Mouse (Mus musculus): ENCODE data around the gene Olfr622. TPM values are rescaled to one million over a fixed set of nuclear protein-coding genes. Genes with fewer than 3 reads are reported as not detected.

Olfr622 gene
- total RNA-seq, 1 experiment: not detected

GRCm38 (mm10) chr7:103644070-103644469, 1.6 kb upstream of the Olfr622 start:
- in situ Hi-C loops (cut with MboI; ENCODE audit: low sequenced_read_pairs in 2 of 2, unreplicated experiment in 2 of 2): no loop called here
- TF ChIP-seq ZNF384 (IDR thresholded peaks at IDR 0.05; ENCODE audit: low read depth, low read length) (no peak), HCFC1 (IDR thresholded peaks at IDR 0.05; ENCODE audit: borderline replicate concordance, insufficient read depth, low read length) (no peak), MAFK (IDR thresholded peaks at IDR 0.05; ENCODE audit: insufficient read depth, low read depth, low read length) (no peak), CHD2 (IDR thresholded peaks at IDR 0.05; ENCODE audit: low read depth, low read length) (no peak), ZC3H11A (IDR thresholded peaks at IDR 0.05; ENCODE audit: borderline replicate concordance, low read depth, low read length) (no peak)
- no peak overlapping the region for H3K27ac ChIP-seq (ENCODE audit: insufficient read depth, low read depth, low read length, poor library complexity, severe bottlenecking)

DNA sequence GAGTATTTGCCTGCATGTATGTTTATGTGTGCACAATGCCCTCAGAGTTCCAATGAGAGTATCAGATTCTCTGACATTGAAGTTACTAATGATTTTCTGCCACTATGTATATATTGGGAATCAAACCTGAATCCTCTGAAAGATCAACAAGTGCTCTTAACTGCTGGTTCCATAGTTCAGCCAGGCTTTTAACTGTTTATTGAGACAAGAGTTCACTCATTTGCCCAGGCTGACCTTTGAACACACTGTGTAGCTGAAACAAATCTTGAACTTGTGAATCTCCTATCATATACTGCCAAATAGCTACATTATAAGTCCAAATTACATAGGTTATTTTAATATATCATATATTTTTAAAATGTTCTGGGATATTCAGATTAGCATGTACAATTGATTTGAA, 5.7 kb downstream of the Olfr622 start:
- no peak overlapping the region for H3K4me3 ChIP-seq (ENCODE audit: insufficient read depth in 1 of 2, low read depth in 1 of 2, low read length in 2 of 2, poor library complexity in 1 of 2, severe bottlenecking in 1 of 2)
- TF ChIP-seq ZC3H11A (IDR thresholded peaks at IDR 0.05; ENCODE audit: borderline replicate concordance, low read depth, low read length) (no peak), MAFK (IDR thresholded peaks at IDR 0.05; ENCODE audit: insufficient read depth, low read depth, low read length) (no peak), ZNF384 (IDR thresholded peaks at IDR 0.05; ENCODE audit: low read depth, low read length) (no peak), CHD2 (IDR thresholded peaks at IDR 0.05; ENCODE audit: low read depth, low read length) (no peak), HCFC1 (IDR thresholded peaks at IDR 0.05; ENCODE audit: borderline replicate concordance, insufficient read depth, low read length) (no peak)
- no peak for DNase-seq (ENCODE audit: low read depth, low spot score)
- no peak overlapping the region for H3K9ac ChIP-seq (ENCODE audit: insufficient read depth, low read depth, low read length, poor library complexity, severe bottlenecking)
- no peaks in the 10 kb centered on the region for H3K36me3 ChIP-seq (ENCODE audit: control insufficient read depth, insufficient read depth, low read length, poor library complexity, severe bottlenecking)
- H3K9me3 ChIP-seq (ENCODE audit: control insufficient read depth, insufficient read depth, low read depth, low read length): no peaks in the 10 kb centered on the region
- no peaks in the 10 kb centered on the region for H3K4me1 ChIP-seq (ENCODE audit: control insufficient read depth in 2 of 2, insufficient read depth in 2 of 2, low read length in 2 of 2, poor library complexity in 1 of 2)
- no peak overlapping the region for H3K27ac ChIP-seq (ENCODE audit: insufficient read depth, low read depth, low read length, poor library complexity, severe bottlenecking)
- in situ Hi-C loops (cut with MboI; ENCODE audit: low sequenced_read_pairs in 2 of 2, unreplicated experiment in 2 of 2): no loop called here

More at GRCm38 (mm10) chr7:103644070-103644469, 1.6 kb upstream of the Olfr622 start:
- DNase-seq (ENCODE audit: low read depth, low spot score): no peak
- no peak overlapping the region for H3K9ac ChIP-seq (ENCODE audit: insufficient read depth, low read depth, low read length, poor library complexity, severe bottlenecking)
- H3K4me1 ChIP-seq (ENCODE audit: control insufficient read depth in 2 of 2, insufficient read depth in 2 of 2, low read length in 2 of 2, poor library complexity in 1 of 2): no peaks in the 10 kb centered on the region
- no peaks in the 10 kb centered on the region for H3K9me3 ChIP-seq (ENCODE audit: control insufficient read depth, insufficient read depth, low read depth, low read length)
- no peaks in the 10 kb centered on the region for H3K36me3 ChIP-seq (ENCODE audit: control insufficient read depth, insufficient read depth, low read length, poor library complexity, severe bottlenecking)
- H3K4me3 ChIP-seq (ENCODE audit: insufficient read depth in 1 of 2, low read depth in 1 of 2, low read length in 2 of 2, poor library complexity in 1 of 2, severe bottlenecking in 1 of 2): no peak overlapping the region

GRCm38 (mm10) chr7:103612434-103612833, 30.1 kb downstream of the Olfr622 start, which contains the start of gene Olfr620:
Gene Olfr620 (minus strand): TSS chr7:103612534.
- DNase-seq (ENCODE audit: low read depth, low spot score): no peak
- H3K9me3 ChIP-seq (ENCODE audit: control insufficient read depth, insufficient read depth, low read depth, low read length): no peaks in the 10 kb centered on the region

DNA sequence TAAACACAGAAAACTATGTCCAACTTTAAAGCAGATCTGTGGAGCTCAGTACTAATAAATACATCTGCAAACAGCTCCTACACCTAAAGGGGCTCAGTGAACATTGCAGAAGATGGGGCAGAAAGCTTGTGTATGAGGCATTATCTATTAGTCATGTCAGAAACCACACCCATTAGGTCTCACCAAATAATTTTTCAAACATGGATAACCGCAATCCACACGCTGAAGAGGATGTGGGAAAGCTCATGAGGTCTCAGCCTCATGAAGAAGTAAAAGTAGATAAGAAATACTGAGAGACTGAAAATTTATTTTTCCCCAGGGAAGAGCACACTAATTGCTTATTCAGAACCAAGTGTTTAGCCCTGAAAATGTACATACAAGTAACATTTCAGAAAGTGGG, 35.1 kb downstream of the Olfr622 start:
- TF ChIP-seq ZNF384 (IDR thresholded peaks at IDR 0.05; ENCODE audit: low read depth, low read length) (no peak), CHD2 (IDR thresholded peaks at IDR 0.05; ENCODE audit: low read depth, low read length) (no peak), MAFK (IDR thresholded peaks at IDR 0.05; ENCODE audit: insufficient read depth, low read depth, low read length) (no peak), HCFC1 (IDR thresholded peaks at IDR 0.05; ENCODE audit: borderline replicate concordance, insufficient read depth, low read length) (no peak), ZC3H11A (IDR thresholded peaks at IDR 0.05; ENCODE audit: borderline replicate concordance, low read depth, low read length) (no peak)
- H3K4me1 ChIP-seq (ENCODE audit: control insufficient read depth in 2 of 2, insufficient read depth in 2 of 2, low read length in 2 of 2, poor library complexity in 1 of 2): no peaks in the 10 kb centered on the region
- no peak overlapping the region for H3K27ac ChIP-seq (ENCODE audit: insufficient read depth, low read depth, low read length, poor library complexity, severe bottlenecking)
- H3K36me3 ChIP-seq (ENCODE audit: control insufficient read depth, insufficient read depth, low read length, poor library complexity, severe bottlenecking): no peaks in the 10 kb centered on the region
- no peak overlapping the region for H3K9ac ChIP-seq (ENCODE audit: insufficient read depth, low read depth, low read length, poor library complexity, severe bottlenecking)
- in situ Hi-C loops (cut with MboI; ENCODE audit: low sequenced_read_pairs in 2 of 2, unreplicated experiment in 2 of 2): no loop called here
- H3K4me3 ChIP-seq (ENCODE audit: insufficient read depth in 1 of 2, low read depth in 1 of 2, low read length in 2 of 2, poor library complexity in 1 of 2, severe bottlenecking in 1 of 2): no peak overlapping the region
- no peaks in the 10 kb centered on the region for H3K9me3 ChIP-seq (ENCODE audit: control insufficient read depth, insufficient read depth, low read depth, low read length)
- DNase-seq (ENCODE audit: low read depth, low spot score): no peak

More at GRCm38 (mm10) chr7:103612434-103612833, 30.1 kb downstream of the Olfr622 start, which contains the start of gene Olfr620:
- no peaks in the 10 kb centered on the region for H3K4me1 ChIP-seq (ENCODE audit: control insufficient read depth in 2 of 2, insufficient read depth in 2 of 2, low read length in 2 of 2, poor library complexity in 1 of 2)
- H3K36me3 ChIP-seq (ENCODE audit: control insufficient read depth, insufficient read depth, low read length, poor library complexity, severe bottlenecking): no peaks in the 10 kb centered on the region
- TF ChIP-seq ZNF384 (IDR thresholded peaks at IDR 0.05; ENCODE audit: low read depth, low read length) (no peak), MAFK (IDR thresholded peaks at IDR 0.05; ENCODE audit: insufficient read depth, low read depth, low read length) (no peak), HCFC1 (IDR thresholded peaks at IDR 0.05; ENCODE audit: borderline replicate concordance, insufficient read depth, low read length) (no peak), ZC3H11A (IDR thresholded peaks at IDR 0.05; ENCODE audit: borderline replicate concordance, low read depth, low read length) (no peak), CHD2 (IDR thresholded peaks at IDR 0.05; ENCODE audit: low read depth, low read length) (no peak)
- no peak within 1 kb of the TSS for H3K27ac ChIP-seq (ENCODE audit: insufficient read depth, low read depth, low read length, poor library complexity, severe bottlenecking)
- in situ Hi-C loops (cut with MboI; ENCODE audit: low sequenced_read_pairs in 2 of 2, unreplicated experiment in 2 of 2): no loop called here
- no peak within 1 kb of the TSS for H3K4me3 ChIP-seq (ENCODE audit: insufficient read depth in 1 of 2, low read depth in 1 of 2, low read length in 2 of 2, poor library complexity in 1 of 2, severe bottlenecking in 1 of 2)
- H3K9ac ChIP-seq (ENCODE audit: insufficient read depth, low read depth, low read length, poor library complexity, severe bottlenecking): no peak within 1 kb of the TSS

- Histone ChIP-seq H3K4me3 (ENCODE audit: insufficient read depth in 1 of 2, low read depth in 1 of 2, low read length in 2 of 2, poor library complexity in 1 of 2, severe bottlenecking in 1 of 2) (no peak within 1 kb of the TSS), H3K36me3 (ENCODE audit: control insufficient read depth, insufficient read depth, low read length, poor library complexity, severe bottlenecking) (no peaks in the 10 kb centered on the region), H3K9me3 (ENCODE audit: control insufficient read depth, insufficient read depth, low read depth, low read length) (no peaks in the 10 kb centered on the region), H3K4me1 (ENCODE audit: control insufficient read depth in 2 of 2, insufficient read depth in 2 of 2, low read length in 2 of 2, poor library complexity in 1 of 2) (no peaks in the 10 kb centered on the region), H3K9ac (ENCODE audit: insufficient read depth, low read depth, low read length, poor library complexity, severe bottlenecking) (no peak within 1 kb of the TSS), H3K27ac (ENCODE audit: insufficient read depth, low read depth, low read length, poor library complexity, severe bottlenecking) (no peak within 1 kb of the TSS)
- no peak for DNase-seq (ENCODE audit: low read depth, low spot score)
- TF ChIP-seq MAFK (IDR thresholded peaks at IDR 0.05; ENCODE audit: insufficient read depth, low read depth, low read length) (no peak), ZNF384 (IDR thresholded peaks at IDR 0.05; ENCODE audit: low read depth, low read length) (no peak), ZC3H11A (IDR thresholded peaks at IDR 0.05; ENCODE audit: borderline replicate concordance, low read depth, low read length) (no peak), HCFC1 (IDR thresholded peaks at IDR 0.05; ENCODE audit: borderline replicate concordance, insufficient read depth, low read length) (no peak), CHD2 (IDR thresholded peaks at IDR 0.05; ENCODE audit: low read depth, low read length) (no peak)
- in situ Hi-C loops (cut with MboI; ENCODE audit: low sequenced_read_pairs in 2 of 2, unreplicated experiment in 2 of 2): no loop called here
Observed at GRCm38 (mm10) chr7:103600275-103600674, 42.2 kb downstream of the Olfr622 start, which contains the start of gene Olfr619. Gene Olfr619 (plus strand): TSS chr7:103600575.

Data from ES-E14 (cell line).